Mouse (Mus musculus) heart, embryonic 10.5 days (tissue): Measurements from ENCODE around the gene Sox2. TPM values are rescaled to one million over a fixed set of nuclear protein-coding genes. Genes with fewer than 3 reads are reported as not detected.

Experiments used
- DNase-seq: peaks from one replicate; pipeline ENCODE4 v3.0.0-alpha.2; 2017; ENCODE audit warnings: low spot score
- H3K27ac ChIP-seq: fragments of 300-500 bp; sonication (generic); 2 replicates; pipeline ENCODE4 v1.5.1; 2016; ENCODE audit warnings: mild to moderate bottlenecking
- H3K27me3 ChIP-seq: fragments of 300-500 bp; sonication (generic); 2 replicates; pipeline ENCODE4 v1.6.1; 2016; ENCODE audit warnings: mild to moderate bottlenecking; ENCODE audit not compliant: poor library complexity, insufficient read depth, severe bottlenecking
- H3K36me3 ChIP-seq: fragments of 300-500 bp; sonication (generic); 2 replicates; pipeline ENCODE4 v1.6.1; 2016; ENCODE audit warnings: mild to moderate bottlenecking, moderate library complexity
- H3K4me1 ChIP-seq: fragments of 300-500 bp; sonication (generic); 2 replicates; pipeline ENCODE4 v1.6.1; 2016; ENCODE audit warnings: mild to moderate bottlenecking
- H3K4me3 ChIP-seq: fragments of 300-500 bp; sonication (generic); 2 replicates; pipeline ENCODE4 v1.5.1; 2016; ENCODE audit warnings: mild to moderate bottlenecking, moderate library complexity
- H3K9me3 ChIP-seq: fragments of 300-500 bp; sonication (generic); 2 replicates; pipeline ENCODE4 v1.6.1; 2016; ENCODE audit warnings: mild to moderate bottlenecking, moderate library complexity
- WGBS: fragments of 180-500 bp; shearing (Covaris S2); methylation state at CpG from one replicate; pipeline ENCODE4 v1.1.7; 2016; 5-methylcytosine and 5-hydroxymethylcytosine counted together
- polyA plus RNA-seq: library from polyadenylated mRNA; unstranded; fragments of >200 nt; fragmentation: Nextera tagmentation; extraction: Ambion mirVana; gene quantifications from 2 replicates; pipeline ENCODE4 v1.2.1, GENCODE M21; 2016

The Sox2 gene
- polyA plus RNA-seq, 1 experiment from 2014 or later: 0.77 TPM

DNA sequence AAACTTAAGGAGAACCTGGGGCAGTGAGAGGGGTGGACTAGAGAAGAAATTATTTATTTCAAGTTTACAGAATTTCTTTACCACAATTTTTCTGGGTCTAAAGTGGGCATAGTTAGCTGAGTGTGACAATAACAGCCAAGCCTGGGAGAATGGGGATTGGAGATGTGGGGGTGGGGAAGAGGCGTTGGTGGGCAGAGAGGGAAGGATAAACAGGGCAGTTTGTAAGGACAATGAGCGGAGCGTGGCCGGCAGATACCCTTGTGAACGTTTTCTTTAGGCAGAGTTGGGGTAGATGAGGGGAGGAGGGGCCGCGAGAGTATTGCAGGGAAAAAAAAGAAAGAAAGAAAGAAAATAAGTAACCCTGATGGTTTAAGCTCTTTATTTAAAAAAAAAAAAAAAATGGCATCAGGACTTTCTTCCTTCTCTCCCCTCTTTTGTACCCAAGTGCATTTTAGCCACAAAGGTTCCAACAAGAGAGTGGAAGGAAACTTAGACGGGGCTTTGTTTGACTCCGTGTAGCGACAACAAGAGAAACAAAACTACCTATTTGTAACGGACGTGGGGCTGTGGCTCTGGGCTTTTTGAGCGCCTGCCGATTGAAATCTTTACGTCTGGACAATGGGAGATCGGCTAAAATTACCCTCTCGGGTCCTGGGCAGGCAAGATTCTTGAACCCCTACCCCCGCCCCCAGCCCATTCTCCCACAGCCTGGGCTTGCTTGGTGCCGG, 1.9 kb upstream of the Sox2 start:
- DNase-seq: no peak
- WGBS: under 1% methylated on average over 19 of the region's 19 CpGs
- no peaks in the 10 kb centered on the region for H3K9me3 ChIP-seq
- peaks cover 78% of the 10 kb centered on the region for H3K27me3 ChIP-seq
- H3K27ac ChIP-seq: no peak overlapping the region
- peak overlapping the region; percentile 64 for H3K4me3 ChIP-seq
- no peaks in the 10 kb centered on the region for H3K36me3 ChIP-seq
- H3K4me1 ChIP-seq: peaks cover 27% of the 10 kb centered on the region

- 0 out of 2 replicates have a peak overlapping the region, but pooled peaks have one; percentile 1 for H3K27ac ChIP-seq
- H3K9me3 ChIP-seq: no peaks in the 10 kb centered on the region
- WGBS: under 1% methylated on average over 50 of the region's 50 CpGs
- no peak for DNase-seq
- peaks cover 27% of the 10 kb centered on the region for H3K4me1 ChIP-seq
- H3K36me3 ChIP-seq: no peaks in the 10 kb centered on the region
- peak overlapping the region; percentile 64 for H3K4me3 ChIP-seq
- H3K27me3 ChIP-seq: peaks cover 74% of the 10 kb centered on the region
These were observed 1.1 kb upstream of the Sox2 start for GRCm38 (mm10) chr3:34648833-34649719.

DNA sequence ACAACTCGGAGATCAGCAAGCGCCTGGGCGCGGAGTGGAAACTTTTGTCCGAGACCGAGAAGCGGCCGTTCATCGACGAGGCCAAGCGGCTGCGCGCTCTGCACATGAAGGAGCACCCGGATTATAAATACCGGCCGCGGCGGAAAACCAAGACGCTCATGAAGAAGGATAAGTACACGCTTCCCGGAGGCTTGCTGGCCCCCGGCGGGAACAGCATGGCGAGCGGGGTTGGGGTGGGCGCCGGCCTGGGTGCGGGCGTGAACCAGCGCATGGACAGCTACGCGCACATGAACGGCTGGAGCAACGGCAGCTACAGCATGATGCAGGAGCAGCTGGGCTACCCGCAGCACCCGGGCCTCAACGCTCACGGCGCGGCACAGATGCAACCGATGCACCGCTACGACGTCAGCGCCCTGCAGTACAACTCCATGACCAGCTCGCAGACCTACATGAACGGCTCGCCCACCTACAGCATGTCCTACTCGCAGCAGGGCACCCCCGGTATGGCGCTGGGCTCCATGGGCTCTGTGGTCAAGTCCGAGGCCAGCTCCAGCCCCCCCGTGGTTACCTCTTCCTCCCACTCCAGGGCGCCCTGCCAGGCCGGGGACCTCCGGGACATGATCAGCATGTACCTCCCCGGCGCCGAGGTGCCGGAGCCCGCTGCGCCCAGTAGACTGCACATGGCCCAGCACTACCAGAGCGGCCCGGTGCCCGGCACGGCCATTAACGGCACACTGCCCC, 586 bp downstream of the Sox2 start:
- Histone ChIP-seq H3K4me1 (peaks cover 27% of the 10 kb centered on the region), H3K4me3 (peak overlapping the region; percentile 64), H3K36me3 (no peaks in the 10 kb centered on the region), H3K27me3 (peaks cover 74% of the 10 kb centered on the region), H3K27ac (no peak overlapping the region), H3K9me3 (no peaks in the 10 kb centered on the region)
- WGBS: under 1% methylated on average over 67 of the region's 67 CpGs
- peak; percentile 79 for DNase-seq

DNA sequence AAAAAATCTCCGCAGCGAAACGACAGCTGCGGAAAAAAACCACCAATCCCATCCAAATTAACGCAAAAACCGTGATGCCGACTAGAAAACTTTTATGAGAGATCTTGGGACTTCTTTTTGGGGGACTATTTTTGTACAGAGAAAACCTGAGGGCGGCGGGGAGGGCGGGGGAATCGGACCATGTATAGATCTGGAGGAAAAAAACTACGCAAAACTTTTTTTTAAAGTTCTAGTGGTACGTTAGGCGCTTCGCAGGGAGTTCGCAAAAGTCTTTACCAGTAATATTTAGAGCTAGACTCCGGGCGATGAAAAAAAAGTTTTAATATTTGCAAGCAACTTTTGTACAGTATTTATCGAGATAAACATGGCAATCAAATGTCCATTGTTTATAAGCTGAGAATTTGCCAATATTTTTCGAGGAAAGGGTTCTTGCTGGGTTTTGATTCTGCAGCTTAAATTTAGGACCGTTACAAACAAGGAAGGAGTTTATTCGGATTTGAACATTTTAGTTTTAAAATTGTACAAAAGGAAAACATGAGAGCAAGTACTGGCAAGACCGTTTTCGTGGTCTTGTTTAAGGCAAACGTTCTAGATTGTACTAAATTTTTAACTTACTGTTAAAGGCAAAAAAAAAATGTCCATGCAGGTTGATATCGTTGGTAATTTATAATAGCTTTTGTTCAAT, 1.4 kb downstream of the Sox2 start:
- H3K4me3 ChIP-seq: peak overlapping the region; percentile 64
- DNase-seq: no peak
- no peaks in the 10 kb centered on the region for H3K9me3 ChIP-seq
- H3K36me3 ChIP-seq: no peaks in the 10 kb centered on the region
- WGBS: 2% methylated on average over 26 of the region's 26 CpGs
- H3K27me3 ChIP-seq: peaks cover 73% of the 10 kb centered on the region
- H3K4me1 ChIP-seq: peaks cover 27% of the 10 kb centered on the region
- no peak overlapping the region for H3K27ac ChIP-seq

DNA sequence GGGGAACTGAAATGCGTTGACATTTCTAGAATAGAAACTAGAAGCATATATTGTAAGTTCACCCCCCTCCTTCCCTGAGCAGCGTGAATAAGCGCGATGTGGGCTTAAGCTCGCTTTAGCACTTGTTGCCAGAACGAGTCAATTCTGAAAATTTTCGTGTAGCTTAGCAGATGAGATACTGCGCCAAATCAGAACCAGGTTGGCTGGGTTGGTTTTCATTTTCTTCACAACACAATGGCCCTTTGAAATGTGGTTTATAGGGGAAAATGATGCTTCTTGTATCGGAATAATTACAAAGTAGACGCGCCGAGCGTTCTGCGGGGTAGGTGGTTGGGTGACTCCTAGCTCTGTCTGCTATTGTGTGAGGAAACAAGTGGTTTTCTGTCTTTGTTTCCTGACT, 2.4 kb downstream of the Sox2 start:
- H3K4me3 ChIP-seq: no peak overlapping the region
- no peaks in the 10 kb centered on the region for H3K36me3 ChIP-seq
- H3K9me3 ChIP-seq: no peaks in the 10 kb centered on the region
- no peak overlapping the region for H3K27ac ChIP-seq
- peaks cover 74% of the 10 kb centered on the region for H3K27me3 ChIP-seq
- WGBS: under 1% methylated on average over 14 of the region's 14 CpGs
- no peak for DNase-seq
- H3K4me1 ChIP-seq: peaks cover 27% of the 10 kb centered on the region

- Histone ChIP-seq H3K4me3 (0 out of 2 replicates have a peak overlapping the region, but pooled peaks have one; percentile 12), H3K4me1 (peaks cover 27% of the 10 kb centered on the region), H3K9me3 (no peaks in the 10 kb centered on the region), H3K36me3 (no peaks in the 10 kb centered on the region), H3K27ac (no peak overlapping the region), H3K27me3 (peaks cover 75% of the 10 kb centered on the region)
- DNase-seq: no peak
- WGBS: under 1% methylated on average over 26 of the region's 26 CpGs
These were observed 3.2 kb downstream of the Sox2 start for GRCm38 (mm10) chr3:34653235-34653976.

DNA sequence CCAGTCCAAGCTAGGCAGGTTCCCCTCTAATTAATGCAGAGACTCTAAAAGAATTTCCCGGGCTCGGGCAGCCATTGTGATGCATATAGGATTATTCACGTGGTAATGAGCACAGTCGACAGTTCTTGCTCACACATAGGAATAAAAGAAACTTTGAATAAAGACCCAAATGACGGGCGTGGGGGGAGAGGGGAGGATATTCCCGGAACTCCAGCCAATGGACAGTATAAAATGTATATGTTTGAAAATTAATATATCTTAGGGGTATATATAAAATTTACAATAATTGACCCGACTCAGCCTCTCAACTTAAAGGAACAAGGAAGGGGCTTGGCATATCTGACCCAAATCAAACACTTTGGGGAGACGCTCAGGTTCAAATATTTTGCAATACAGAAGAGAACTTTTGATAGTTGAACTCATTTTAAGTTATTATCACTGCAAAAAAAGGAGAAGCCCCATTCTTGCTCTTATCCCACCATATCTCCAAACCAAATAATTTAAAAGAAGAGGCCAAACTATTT, 3.8 kb downstream of the Sox2 start:
- DNase-seq: no peak
- Histone ChIP-seq H3K4me3 (no peak overlapping the region), H3K9me3 (no peaks in the 10 kb centered on the region), H3K27ac (no peak overlapping the region), H3K4me1 (peaks cover 20% of the 10 kb centered on the region), H3K36me3 (no peaks in the 10 kb centered on the region), H3K27me3 (peaks cover 75% of the 10 kb centered on the region)
- 3% methylated on average over 9 of the region's 9 CpGs for WGBS

DNA sequence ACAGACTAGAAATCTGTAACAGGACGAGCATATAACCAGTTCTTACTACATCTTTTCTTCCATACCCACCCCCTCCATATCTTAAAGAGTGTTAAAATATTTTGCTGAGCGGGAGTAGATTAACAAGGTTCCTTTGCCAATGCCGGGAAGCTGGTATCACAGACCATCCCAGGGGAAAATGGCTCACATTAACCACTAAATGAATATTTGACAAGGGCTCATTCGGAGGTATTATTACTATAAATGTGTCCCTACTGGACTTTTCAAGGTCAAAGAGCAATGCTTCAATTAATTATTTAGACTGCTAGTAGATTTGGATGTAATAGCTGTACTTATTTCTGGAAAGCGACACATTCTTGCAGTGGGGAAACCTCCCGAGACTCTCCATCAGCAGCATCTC, 4.6 kb downstream of the Sox2 start:
- no peak overlapping the region for H3K4me3 ChIP-seq
- H3K4me1 ChIP-seq: peaks cover 13% of the 10 kb centered on the region
- DNase-seq: no peak
- H3K27ac ChIP-seq: no peak overlapping the region
- 17% methylated on average over 6 of the region's 6 CpGs for WGBS
- H3K27me3 ChIP-seq: peaks cover 75% of the 10 kb centered on the region
- H3K36me3 ChIP-seq: no peaks in the 10 kb centered on the region
- H3K9me3 ChIP-seq: no peaks in the 10 kb centered on the region

DNA sequence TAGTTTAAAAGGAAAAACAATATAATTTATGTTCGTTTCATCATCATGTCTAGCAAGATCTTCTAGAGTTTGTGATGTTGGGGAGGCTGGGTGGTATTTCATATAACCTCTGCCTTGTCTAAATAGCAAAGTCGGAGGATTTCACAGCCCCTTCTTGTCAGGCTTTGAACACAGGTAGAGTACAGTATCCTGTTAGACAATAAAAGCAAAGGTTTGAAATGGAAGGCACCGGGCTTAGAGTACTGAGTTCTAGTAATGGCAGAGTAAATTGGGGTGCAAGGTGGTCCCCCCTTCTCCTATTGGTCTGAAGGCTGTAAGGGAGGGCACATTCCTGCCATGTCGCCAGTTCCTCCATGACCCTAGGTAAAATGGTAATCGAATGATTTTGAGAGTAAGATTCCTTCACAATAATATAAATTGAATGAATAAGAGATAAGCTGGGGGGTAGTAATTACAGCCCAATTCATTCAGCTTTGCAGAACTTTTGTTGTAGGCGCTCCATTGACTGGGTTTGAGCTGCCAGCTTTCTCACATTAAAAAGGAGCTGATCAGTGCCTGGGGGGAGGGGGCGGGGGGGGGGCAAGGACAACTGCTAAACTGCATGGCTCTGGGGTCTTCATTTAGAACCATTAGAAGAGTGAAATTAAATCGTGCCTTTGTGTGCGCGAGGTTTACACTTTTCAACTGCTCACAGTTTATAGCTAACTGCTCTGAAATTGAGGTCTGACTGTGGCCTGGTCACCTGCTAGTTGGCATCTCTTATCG, 5.3 kb downstream of the Sox2 start:
- DNase-seq: no peak
- Histone ChIP-seq H3K4me3 (no peak overlapping the region), H3K27ac (no peak overlapping the region), H3K4me1 (peaks cover 7% of the 10 kb centered on the region), H3K27me3 (peaks cover 75% of the 10 kb centered on the region), H3K36me3 (no peaks in the 10 kb centered on the region), H3K9me3 (no peaks in the 10 kb centered on the region)
- whole genome bisulfite sequencing: 12% methylated on average over 11 of the region's 11 CpGs

GRCm38 (mm10) chr3:34656153-34656552, 5.9 kb downstream of the Sox2 start:
- no peak overlapping the region for H3K27ac ChIP-seq
- no peaks in the 10 kb centered on the region for H3K36me3 ChIP-seq
- H3K4me3 ChIP-seq: no peak overlapping the region
- WGBS: 5% methylated on average over 3 of the region's 3 CpGs
- peaks cover 75% of the 10 kb centered on the region for H3K27me3 ChIP-seq
- no peak for DNase-seq
- H3K9me3 ChIP-seq: no peaks in the 10 kb centered on the region
- H3K4me1 ChIP-seq: peaks cover under 1% of the 10 kb centered on the region
